Mouse (Mus musculus): ENCODE measurements around the gene Ms4a18. TPM values are rescaled to one million over a fixed set of nuclear protein-coding genes. Genes with fewer than 3 reads are reported as not detected.

The Ms4a18 gene
- polyA plus RNA-seq, 1 experiment: not detected

DNA sequence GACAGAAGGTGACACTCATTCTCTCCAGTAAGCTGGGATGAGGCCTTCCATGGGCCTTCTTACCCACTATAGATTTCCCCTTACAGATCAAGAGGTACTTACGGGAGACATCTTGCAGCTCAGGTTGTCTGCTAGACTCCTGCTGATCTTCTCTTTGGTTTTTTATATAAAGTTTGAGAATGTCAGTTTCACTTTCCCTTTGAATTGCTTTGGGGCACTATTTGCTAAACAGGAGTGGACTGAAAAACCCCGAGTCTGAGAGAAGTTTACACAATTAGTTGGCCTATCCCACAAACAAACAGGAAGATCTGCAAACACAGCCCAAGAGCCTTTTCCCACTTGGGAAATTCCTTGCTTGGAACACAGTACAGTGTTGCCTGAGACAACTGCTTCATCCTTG is 32.5 kb upstream of the Ms4a18 start:
- peaks cover 30% of the 10 kb centered on the region; the same call in 1 of the 2 replicates for H3K4me1 ChIP-seq (ENCODE audit: control insufficient read depth, insufficient read depth, insufficient read length)
- peak overlapping the region; percentile 60 for H3K4me3 ChIP-seq (ENCODE audit: extremely low read depth, insufficient read depth, insufficient read length)
- TF ChIP-seq CTCF (IDR thresholded peaks at IDR 0.05; ENCODE audit: extremely low read depth, insufficient read depth, insufficient read length, insufficient replicate concordance): no peak
- TF ChIP-seq POLR2A (IDR thresholded peaks at IDR 0.05; ENCODE audit: low read depth, low read length): no peak
- H3K27ac ChIP-seq (ENCODE audit: insufficient read depth, low read length): peak overlapping the region; percentile 92
- H3K36me3 ChIP-seq (ENCODE audit: control insufficient read depth, insufficient read depth, low read length): no peaks in the 10 kb centered on the region
- no peaks in the 10 kb centered on the region for H3K27me3 ChIP-seq (ENCODE audit: control insufficient read depth, insufficient read depth, low read length)
- 9% methylated on average over 2 of the region's 2 CpGs for WGBS
- no peak for DNase-seq (ENCODE audit: low read depth in 1 of 2, low spot score in 2 of 2)

- peaks cover 31% of the 10 kb centered on the region; the same call in 1 of the 2 replicates for H3K4me1 ChIP-seq (ENCODE audit: control insufficient read depth, insufficient read depth, insufficient read length)
- 0 out of 2 replicates have a peak overlapping the region, but pooled peaks have one; percentile 60 for H3K4me3 ChIP-seq (ENCODE audit: extremely low read depth, insufficient read depth, insufficient read length)
- peak overlapping the region; percentile 92 for H3K27ac ChIP-seq (ENCODE audit: insufficient read depth, low read length)
- DNase-seq (ENCODE audit: low read depth in 1 of 2, low spot score in 2 of 2): no peak
- TF ChIP-seq POLR2A (IDR thresholded peaks at IDR 0.05; ENCODE audit: low read depth, low read length): no peak
- TF ChIP-seq CTCF (IDR thresholded peaks at IDR 0.05; ENCODE audit: extremely low read depth, insufficient read depth, insufficient read length, insufficient replicate concordance): no peak
- no peaks in the 10 kb centered on the region for H3K36me3 ChIP-seq (ENCODE audit: control insufficient read depth, insufficient read depth, low read length)
- no peaks in the 10 kb centered on the region for H3K27me3 ChIP-seq (ENCODE audit: control insufficient read depth, insufficient read depth, low read length)
Measured at GRCm38 (mm10) chr19:11049426-11049825, 31.6 kb upstream of the Ms4a18 start.

GRCm38 (mm10) chr19:11048503-11048902 is 30.7 kb upstream of the Ms4a18 start:
- WGBS: 77% methylated on average over 1 of the region's 1 CpGs
- no peak overlapping the region; the same call in 1 of the 2 replicates for H3K4me3 ChIP-seq (ENCODE audit: extremely low read depth, insufficient read depth, insufficient read length)
- H3K27ac ChIP-seq (ENCODE audit: insufficient read depth, low read length): peak overlapping the region; percentile 70
- H3K4me1 ChIP-seq (ENCODE audit: control insufficient read depth, insufficient read depth, insufficient read length): peaks cover 28% of the 10 kb centered on the region; the same call in 1 of the 2 replicates
- TF ChIP-seq CTCF (IDR thresholded peaks at IDR 0.05; ENCODE audit: extremely low read depth, insufficient read depth, insufficient read length, insufficient replicate concordance): no peak
- TF ChIP-seq POLR2A (IDR thresholded peaks at IDR 0.05; ENCODE audit: low read depth, low read length): no peak
- H3K27me3 ChIP-seq (ENCODE audit: control insufficient read depth, insufficient read depth, low read length): no peaks in the 10 kb centered on the region
- DNase-seq (ENCODE audit: low read depth in 1 of 2, low spot score in 2 of 2): no peak
- H3K36me3 ChIP-seq (ENCODE audit: control insufficient read depth, insufficient read depth, low read length): no peaks in the 10 kb centered on the region

DNA sequence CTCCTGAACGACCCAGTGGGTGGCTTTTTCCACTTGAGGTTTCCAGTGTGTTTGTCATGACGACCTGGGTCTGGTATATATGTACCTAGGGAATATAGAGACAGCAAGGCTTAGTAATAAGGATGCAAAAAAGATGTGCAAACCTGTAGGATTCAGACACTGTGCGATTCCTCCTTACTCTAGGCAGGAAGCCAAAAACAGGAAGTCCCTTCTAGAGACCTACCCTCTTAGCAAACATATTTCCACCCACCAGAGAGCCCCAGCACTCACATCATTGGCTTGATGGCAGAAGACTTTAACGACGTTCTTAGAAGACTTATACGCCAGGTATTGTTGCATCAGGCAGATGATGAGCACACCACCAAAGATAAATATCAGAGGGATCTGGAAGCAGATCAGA is 30.2 kb upstream of the Ms4a18 start:
- Histone ChIP-seq H3K4me1 (ENCODE audit: control insufficient read depth, insufficient read depth, insufficient read length) (peaks cover 25% of the 10 kb centered on the region; the same call in 1 of the 2 replicates), H3K27me3 (ENCODE audit: control insufficient read depth, insufficient read depth, low read length) (no peaks in the 10 kb centered on the region), H3K27ac (ENCODE audit: insufficient read depth, low read length) (peak overlapping the region; percentile 70; the same call in 1 of the 2 replicates), H3K4me3 (ENCODE audit: extremely low read depth, insufficient read depth, insufficient read length) (no peak overlapping the region), H3K36me3 (ENCODE audit: control insufficient read depth, insufficient read depth, low read length) (no peaks in the 10 kb centered on the region)
- no peak for TF ChIP-seq CTCF (IDR thresholded peaks at IDR 0.05; ENCODE audit: extremely low read depth, insufficient read depth, insufficient read length, insufficient replicate concordance)
- TF ChIP-seq POLR2A (IDR thresholded peaks at IDR 0.05; ENCODE audit: low read depth, low read length): peak; percentile 9; the same call in 1 of the 2 replicates
- DNase-seq (ENCODE audit: low read depth in 1 of 2, low spot score in 2 of 2): peak; percentile 43 to 51
- 15% methylated on average over 6 of the region's 6 CpGs for WGBS

GRCm38 (mm10) chr19:11044996-11045711 is 27.3 kb upstream of the Ms4a18 start:
- Histone ChIP-seq H3K4me3 (ENCODE audit: extremely low read depth, insufficient read depth, insufficient read length) (peak overlapping the region; percentile 60), H3K27ac (ENCODE audit: insufficient read depth, low read length) (peak overlapping the region; percentile 82), H3K27me3 (ENCODE audit: control insufficient read depth, insufficient read depth, low read length) (no peaks in the 10 kb centered on the region), H3K36me3 (ENCODE audit: control insufficient read depth, insufficient read depth, low read length) (no peaks in the 10 kb centered on the region), H3K4me1 (ENCODE audit: control insufficient read depth, insufficient read depth, insufficient read length) (peaks cover 15% of the 10 kb centered on the region; the same call in 1 of the 2 replicates)
- 8% methylated on average over 33 of the region's 40 CpGs for WGBS
- DNase-seq (ENCODE audit: low read depth in 1 of 2, low spot score in 2 of 2): peak; percentile 50 to 69
- TF ChIP-seq CTCF (IDR thresholded peaks at IDR 0.05; ENCODE audit: extremely low read depth, insufficient read depth, insufficient read length, insufficient replicate concordance) (peak; percentile 86), POLR2A (IDR thresholded peaks at IDR 0.05; ENCODE audit: low read depth, low read length) (no peak)

- DNase-seq (ENCODE audit: low read depth in 1 of 2, low spot score in 2 of 2): no peak
- TF ChIP-seq CTCF (IDR thresholded peaks at IDR 0.05; ENCODE audit: extremely low read depth, insufficient read depth, insufficient read length, insufficient replicate concordance): no peak
- TF ChIP-seq POLR2A (IDR thresholded peaks at IDR 0.05; ENCODE audit: low read depth, low read length): no peak
- Histone ChIP-seq H3K4me1 (ENCODE audit: control insufficient read depth, insufficient read depth, insufficient read length) (peaks cover 12% of the 10 kb centered on the region; the same call in 1 of the 2 replicates), H3K27ac (ENCODE audit: insufficient read depth, low read length) (no peak overlapping the region), H3K4me3 (ENCODE audit: extremely low read depth, insufficient read depth, insufficient read length) (no peak overlapping the region), H3K27me3 (ENCODE audit: control insufficient read depth, insufficient read depth, low read length) (no peaks in the 10 kb centered on the region), H3K36me3 (ENCODE audit: control insufficient read depth, insufficient read depth, low read length) (no peaks in the 10 kb centered on the region)
- WGBS: 28% methylated on average over 5 of the region's 5 CpGs
Measured at GRCm38 (mm10) chr19:11044671-11044995, 26.8 kb upstream of the Ms4a18 start.

DNA sequence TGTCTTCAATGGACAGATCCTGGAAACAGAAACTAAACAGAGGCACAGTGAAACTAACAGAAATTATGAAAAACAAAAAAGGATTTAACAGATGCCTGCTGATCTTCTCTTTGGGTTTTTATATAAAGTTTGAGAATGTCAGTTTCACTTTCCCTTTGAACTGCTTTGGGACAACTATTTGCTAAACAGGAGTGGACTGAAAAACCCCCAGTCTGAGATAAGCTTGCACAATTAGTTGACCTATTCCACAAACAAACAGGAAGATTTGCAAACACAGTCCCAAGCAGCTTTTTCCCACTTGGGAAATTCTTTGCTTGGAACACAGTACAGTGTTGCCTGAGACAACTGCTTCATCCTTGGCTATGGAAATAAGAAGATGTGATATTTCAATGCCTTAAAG is 19.7 kb upstream of the Ms4a18 start:
- no peak overlapping the region for H3K27ac ChIP-seq (ENCODE audit: insufficient read depth, low read length)

More for the DNA sequence above, 19.7 kb upstream of the Ms4a18 start:
- no peak for DNase-seq (ENCODE audit: low read depth in 1 of 2, low spot score in 2 of 2)
- Histone ChIP-seq H3K4me1 (ENCODE audit: control insufficient read depth, insufficient read depth, insufficient read length) (no peaks in the 10 kb centered on the region), H3K4me3 (ENCODE audit: extremely low read depth, insufficient read depth, insufficient read length) (no peak overlapping the region), H3K36me3 (ENCODE audit: control insufficient read depth, insufficient read depth, low read length) (no peaks in the 10 kb centered on the region), H3K27me3 (ENCODE audit: control insufficient read depth, insufficient read depth, low read length) (no peaks in the 10 kb centered on the region)
- TF ChIP-seq POLR2A (IDR thresholded peaks at IDR 0.05; ENCODE audit: low read depth, low read length) (no peak), CTCF (IDR thresholded peaks at IDR 0.05; ENCODE audit: extremely low read depth, insufficient read depth, insufficient read length, insufficient replicate concordance) (no peak)
